Mouse (Mus musculus) adrenal gland, postnatal 10 days (tissue): ENCODE data around the gene Cd160. TPM values are rescaled to one million over a fixed set of nuclear protein-coding genes. Genes with fewer than 3 reads are reported as not detected.

Experiments
- DNase-seq: peaks from one replicate; pipeline ENCODE4 v3.0.0; 2021; ENCODE audit warnings: mixed read lengths
- long read RNA-seq, 2 experiments: library from polyadenylated mRNA; stranded (forward); transcript quantifications; one replicate each; pipeline ENCODE4 v2.0.0; 2021
- total RNA-seq, 2 experiments: library from RNA; stranded (reverse); gene quantifications; 2 replicates each; pipeline ENCODE4 v1.2.3; 2021

The Cd160 gene
- under 1 TPM; 0.27 to 0.39 TPM for total RNA-seq
- long read RNA-seq, experiment 1 = 0 reads
- long read RNA-seq, experiment 2 = 0 reads

GRCm38 (mm10) chr3:96828984-96829383 lies at the start of gene Cd160, which contains the start of gene Pdzk1:
Cd160 (minus strand) TSS chr3:96829351.
Pdzk1 (plus strand) TSS chr3:96829284.
- DNase-seq = no peak

DNA sequence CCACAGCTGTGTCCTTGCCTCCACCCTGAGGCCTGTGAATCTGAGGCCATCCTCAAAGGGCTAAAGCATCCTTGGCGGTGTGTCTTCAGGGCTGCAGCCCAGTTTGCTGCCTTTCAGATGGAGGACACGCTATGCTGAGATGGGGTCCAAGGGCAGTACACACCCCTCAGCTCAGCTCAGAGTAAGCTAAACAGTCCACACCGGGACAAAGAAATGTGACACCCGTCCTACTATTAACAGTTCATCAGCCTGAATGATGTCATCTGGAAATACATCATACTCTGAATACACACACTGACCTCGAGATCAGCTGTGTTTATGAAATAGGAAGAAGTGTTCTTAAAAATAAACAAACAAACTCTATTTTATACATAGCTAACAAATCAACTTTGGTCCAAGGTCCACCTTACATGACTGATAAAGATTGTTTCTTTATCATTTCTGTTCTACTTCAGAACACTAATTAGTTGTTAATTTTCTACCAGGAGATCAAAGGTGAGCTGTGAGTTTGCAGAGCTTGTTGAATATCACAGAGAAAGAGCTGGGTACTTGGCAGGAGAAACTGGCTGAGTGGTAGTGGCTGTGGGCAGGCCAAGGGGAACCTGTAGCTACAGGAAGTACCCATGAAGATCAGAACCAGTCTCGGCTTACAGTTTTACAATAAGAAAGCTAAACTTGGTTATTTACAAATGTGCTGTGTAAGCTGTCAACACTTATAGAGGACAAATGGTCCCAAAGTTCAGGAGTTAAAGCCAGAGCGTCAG lies 45.8 kb upstream of the Cd160 start:
- DNase-seq = no peak

DNA sequence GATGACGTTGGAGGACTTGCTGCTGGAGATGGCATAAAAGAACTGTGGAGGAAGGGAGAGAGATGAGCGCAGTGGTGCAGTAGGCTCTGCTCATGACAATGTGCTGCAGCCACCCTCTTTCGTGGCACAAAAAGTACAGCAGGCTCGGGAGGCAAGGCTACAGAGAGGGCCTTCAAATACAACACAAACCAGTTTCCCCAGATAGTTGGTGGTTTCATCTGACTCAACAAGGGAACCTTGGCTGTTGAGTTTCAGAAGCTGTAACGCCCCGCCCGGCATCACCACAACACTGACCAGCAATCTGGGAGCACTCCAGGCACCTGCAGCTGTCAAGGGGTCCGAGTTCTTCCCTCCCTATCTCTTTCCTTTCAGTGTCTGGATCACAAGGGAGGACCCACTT lies 43.4 kb upstream of the Cd160 start:
- no peak for DNase-seq

DNA sequence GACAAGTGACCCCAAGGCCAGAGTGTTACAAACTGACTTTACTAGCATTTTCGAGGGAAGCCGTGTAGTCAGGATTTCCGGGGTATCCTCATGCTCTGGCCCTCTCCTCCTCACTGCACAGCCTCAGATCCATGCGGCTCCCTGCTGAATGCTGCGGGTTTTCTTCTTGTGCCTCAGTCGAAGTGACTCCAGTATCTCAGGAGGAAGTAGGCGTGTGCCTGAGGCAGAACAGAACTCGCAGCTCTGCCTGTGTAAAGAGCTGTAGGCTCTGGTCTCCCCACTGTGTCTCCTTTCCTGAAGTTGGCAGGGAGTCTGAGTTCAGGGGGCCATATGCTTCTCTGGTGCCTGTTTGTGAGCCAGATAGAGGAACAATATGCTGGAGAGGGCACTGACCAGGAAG lies 41.9 kb upstream of the Cd160 start:
- no peak for DNase-seq

- DNase-seq = no peak
Observed at GRCm38 (mm10) chr3:96870270-96870669, 41.1 kb upstream of the Cd160 start.

GRCm38 (mm10) chr3:96869091-96869490 lies 39.9 kb upstream of the Cd160 start:
- no peak for DNase-seq

DNA sequence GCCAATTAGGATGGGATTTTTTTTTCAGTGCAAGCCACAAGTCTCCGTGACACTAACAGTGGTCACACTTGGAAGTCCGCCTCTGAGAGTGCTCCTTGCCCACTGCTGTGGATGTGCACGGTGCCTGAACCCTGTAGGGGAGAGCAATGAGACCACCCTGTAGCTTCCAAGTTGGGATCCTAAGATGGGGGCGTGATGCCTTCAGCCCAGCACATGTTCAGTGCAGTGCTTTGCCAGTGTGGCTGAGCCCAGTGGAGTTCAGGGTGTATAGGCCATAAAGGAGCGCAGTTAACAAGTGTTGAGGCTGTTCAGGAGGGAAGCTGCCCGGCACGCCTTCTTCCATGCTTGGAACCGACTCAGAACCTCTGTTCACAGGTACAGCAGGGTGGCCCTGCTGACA lies 39.4 kb upstream of the Cd160 start:
- no peak for DNase-seq

DNA sequence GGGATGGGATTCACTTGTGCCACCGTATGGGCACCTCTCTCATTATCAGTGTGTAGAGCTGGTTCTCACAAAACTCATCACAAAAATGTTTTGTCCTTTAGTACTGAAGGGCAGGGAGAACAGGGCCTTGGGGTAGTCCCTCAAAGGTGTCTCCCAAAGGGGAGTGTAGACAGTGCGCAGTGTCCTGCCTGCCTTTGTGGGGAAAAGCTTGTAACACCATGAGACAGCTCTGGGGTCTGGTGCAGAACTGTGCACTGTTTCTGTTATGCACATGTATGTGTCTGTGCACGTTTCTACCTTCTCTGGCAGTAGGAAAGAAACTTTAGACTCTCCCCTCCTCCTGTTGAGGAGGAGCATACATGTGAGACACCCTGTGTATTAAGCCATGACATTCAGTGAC lies 38.7 kb upstream of the Cd160 start:
- no peak for DNase-seq

DNA sequence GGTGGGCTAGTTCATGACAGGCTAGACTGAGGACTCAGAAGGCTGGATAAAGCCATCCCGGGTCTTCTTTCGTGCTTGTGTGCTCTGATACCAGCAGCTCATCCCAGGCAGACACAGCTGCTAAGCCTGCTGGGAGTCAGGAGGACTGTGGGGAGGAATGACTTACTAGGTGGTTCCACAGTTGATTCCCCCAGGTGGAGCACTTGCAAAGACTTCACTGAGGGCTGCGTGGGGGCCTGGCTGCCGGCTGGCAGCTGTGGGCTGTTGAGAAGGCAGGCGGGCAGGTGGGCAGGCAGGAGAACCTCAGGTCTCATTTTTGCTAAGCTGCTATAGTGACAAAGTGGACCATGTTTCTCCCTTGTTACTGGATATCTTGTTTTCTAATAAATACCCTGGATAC lies 31.3 kb upstream of the Cd160 start:
- no peak for DNase-seq

- no peak for DNase-seq
Observed at GRCm38 (mm10) chr3:96855833-96856232, 26.7 kb upstream of the Cd160 start.

- no peak for DNase-seq
Observed at GRCm38 (mm10) chr3:96854376-96854775, 25.2 kb upstream of the Cd160 start.

DNA sequence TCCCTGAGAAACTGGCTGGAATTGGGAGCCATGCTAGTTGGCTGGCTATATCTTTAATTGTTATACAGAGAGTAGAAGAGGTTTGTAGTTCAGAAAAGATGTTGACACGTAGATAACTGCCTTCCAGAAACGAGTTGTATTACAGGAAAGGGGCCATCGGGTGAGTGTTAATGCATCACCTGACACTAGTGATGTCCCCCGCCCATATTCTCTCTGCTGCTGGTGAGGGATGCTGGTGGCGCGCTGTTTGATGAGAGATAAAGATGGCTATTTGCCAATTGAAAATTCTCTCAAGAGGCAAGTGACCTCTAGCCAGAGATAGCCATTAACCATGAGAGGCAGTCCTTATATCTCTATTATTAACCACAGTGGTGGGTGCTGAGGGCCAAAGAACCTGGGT lies 23.4 kb upstream of the Cd160 start:
- no peak for DNase-seq

- DNase-seq = no peak
Observed at GRCm38 (mm10) chr3:96849168-96849727, 20.1 kb upstream of the Cd160 start.

DNA sequence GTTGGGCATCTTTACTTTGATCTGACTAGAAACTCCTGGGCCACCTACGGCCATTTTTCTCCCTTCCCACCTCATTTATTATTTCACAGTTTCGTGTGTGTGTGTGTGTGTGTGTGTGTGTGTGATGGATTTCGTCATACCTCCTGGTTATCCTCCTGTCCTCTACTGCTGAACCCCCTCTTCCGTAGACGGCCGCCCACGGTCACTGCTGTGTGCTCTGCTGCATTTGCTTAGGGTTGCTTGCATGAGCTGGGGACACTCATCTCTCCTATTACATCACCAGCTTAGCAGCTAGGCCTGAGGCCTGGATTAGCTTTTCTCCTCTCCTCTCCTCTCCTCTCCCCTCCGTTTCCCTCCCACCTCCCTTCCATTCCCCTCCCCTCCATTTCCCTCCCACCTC lies 19.3 kb upstream of the Cd160 start:
- DNase-seq = no peak

DNA sequence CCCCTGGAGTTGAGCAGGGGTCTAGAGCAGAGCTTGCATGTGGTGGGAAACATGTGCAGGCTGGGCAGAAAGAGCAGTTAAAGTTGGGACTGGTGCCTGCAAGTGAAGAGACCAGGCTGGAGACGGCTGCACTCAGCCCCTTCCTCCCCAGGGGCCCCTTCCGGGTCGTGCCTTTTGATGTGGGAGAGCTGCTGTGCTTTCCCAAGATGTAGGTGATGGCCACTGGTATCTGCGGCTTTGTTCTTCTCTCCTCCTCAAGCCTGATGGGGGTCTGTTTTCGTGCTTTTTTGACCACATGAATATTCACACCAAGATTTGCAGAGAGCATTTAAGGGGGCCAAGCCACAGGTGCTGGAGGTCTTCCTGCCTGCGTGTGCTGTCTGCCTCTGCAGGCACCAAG lies 18.5 kb upstream of the Cd160 start:
- no peak for DNase-seq

GRCm38 (mm10) chr3:96846985-96847384 lies 17.8 kb upstream of the Cd160 start:
- no peak for DNase-seq

DNA sequence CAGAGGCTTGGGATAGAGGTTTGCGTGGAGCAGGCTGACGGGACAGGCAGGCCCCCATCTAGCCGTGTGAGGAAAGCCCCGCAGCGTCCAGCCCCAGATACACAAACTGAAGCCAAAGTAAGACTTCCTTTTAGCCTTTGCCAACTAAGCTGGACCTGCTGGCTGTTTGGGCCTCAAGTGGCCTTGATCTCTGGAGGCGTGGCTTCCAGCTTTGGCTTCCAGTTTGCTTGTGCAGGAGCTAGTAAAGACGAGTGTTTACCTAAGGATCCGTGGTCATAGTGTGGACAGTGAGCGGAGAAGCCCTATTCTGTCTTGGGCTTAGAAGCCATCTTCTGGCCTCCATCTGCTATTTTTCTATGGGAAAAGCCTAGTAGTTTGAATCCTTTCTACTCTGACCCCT lies 16.7 kb upstream of the Cd160 start:
- peak; percentile 55 for DNase-seq

- no peak for DNase-seq
Observed at GRCm38 (mm10) chr3:96845191-96845590, 16.0 kb upstream of the Cd160 start.

GRCm38 (mm10) chr3:96838996-96839645 lies 10.0 kb upstream of the Cd160 start:
- DNase-seq = no peak

DNA sequence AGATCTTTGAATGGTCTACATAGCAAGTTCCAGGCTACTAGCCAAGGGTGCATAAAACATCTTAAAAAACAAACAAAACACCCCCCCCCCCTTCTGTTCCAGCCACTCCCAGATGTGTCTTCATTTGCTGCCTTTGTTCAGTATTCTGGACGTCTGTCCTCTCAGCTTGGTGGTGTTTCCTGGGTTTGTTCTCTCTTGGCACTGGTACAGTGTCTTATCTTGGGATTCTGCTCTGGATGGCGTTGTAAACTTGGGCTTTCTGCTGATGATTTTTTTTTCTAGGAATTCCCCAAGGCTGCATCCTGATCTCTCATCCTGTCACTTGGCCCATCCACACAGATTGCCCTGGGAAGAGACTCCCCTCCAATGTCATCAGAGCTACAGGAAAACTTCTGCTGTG lies 7.3 kb upstream of the Cd160 start:
- no peak for DNase-seq

- no peak for DNase-seq
Observed at GRCm38 (mm10) chr3:96834587-96835348, 5.6 kb upstream of the Cd160 start.

DNA sequence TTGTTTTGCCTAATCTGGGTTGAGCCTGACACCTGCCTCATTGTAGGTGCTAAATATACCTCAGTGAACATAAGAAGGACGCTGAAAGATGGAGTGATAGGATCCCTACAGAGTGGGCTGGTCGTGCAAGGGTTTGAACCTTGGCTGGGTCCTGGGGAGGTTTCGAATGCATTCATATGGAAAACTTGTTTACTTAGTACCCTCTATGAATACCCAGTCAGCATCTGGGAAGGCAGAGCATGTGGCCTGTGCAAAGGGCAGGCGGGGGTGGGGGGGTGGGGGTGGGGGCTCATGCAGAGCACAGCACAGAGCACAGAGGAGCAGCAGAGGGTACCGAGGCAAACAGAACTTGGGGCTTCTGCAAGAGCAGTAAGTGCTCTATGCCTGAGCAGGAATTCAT lies 3.8 kb upstream of the Cd160 start:
- DNase-seq = no peak

GRCm38 (mm10) chr3:96829856-96830255 lies 705 bp upstream of the Cd160 start:
- no peak for DNase-seq
